Mouse (Mus musculus) kidney, postnatal 10 days (tissue): Measurements from ENCODE around the gene Sox2.

Source experiments
- DNase-seq: peaks from one replicate; pipeline ENCODE4 v3.0.0; 2021; ENCODE audit warnings: mixed read lengths

Gene Sox2

DNA sequence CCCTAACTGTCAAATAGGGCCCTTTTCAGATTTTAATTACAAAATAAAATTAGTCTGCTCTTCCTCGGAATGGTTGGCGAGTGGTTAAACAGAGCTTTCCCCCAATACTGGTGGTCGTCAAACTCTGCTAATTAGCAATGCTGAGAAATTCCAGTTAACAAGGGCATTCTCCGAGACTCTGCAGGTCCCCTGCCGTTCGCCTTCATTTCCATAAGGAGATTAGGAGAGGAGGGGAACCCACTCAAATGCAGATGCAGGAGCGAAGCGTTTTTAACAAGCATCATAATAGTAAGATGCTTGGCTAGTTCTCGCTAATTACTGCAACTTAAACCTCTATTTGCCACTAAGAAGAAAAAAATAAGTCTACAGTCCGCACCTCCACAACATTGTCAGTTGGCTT is 4.0 kb upstream of the Sox2 start:
- no peak for DNase-seq

- DNase-seq, result peak; percentile 92
Measured at GRCm38 (mm10) chr3:34647688-34648087, 2.5 kb upstream of the Sox2 start.

DNA sequence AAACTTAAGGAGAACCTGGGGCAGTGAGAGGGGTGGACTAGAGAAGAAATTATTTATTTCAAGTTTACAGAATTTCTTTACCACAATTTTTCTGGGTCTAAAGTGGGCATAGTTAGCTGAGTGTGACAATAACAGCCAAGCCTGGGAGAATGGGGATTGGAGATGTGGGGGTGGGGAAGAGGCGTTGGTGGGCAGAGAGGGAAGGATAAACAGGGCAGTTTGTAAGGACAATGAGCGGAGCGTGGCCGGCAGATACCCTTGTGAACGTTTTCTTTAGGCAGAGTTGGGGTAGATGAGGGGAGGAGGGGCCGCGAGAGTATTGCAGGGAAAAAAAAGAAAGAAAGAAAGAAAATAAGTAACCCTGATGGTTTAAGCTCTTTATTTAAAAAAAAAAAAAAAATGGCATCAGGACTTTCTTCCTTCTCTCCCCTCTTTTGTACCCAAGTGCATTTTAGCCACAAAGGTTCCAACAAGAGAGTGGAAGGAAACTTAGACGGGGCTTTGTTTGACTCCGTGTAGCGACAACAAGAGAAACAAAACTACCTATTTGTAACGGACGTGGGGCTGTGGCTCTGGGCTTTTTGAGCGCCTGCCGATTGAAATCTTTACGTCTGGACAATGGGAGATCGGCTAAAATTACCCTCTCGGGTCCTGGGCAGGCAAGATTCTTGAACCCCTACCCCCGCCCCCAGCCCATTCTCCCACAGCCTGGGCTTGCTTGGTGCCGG is 1.9 kb upstream of the Sox2 start:
- DNase-seq, result no peak

DNA sequence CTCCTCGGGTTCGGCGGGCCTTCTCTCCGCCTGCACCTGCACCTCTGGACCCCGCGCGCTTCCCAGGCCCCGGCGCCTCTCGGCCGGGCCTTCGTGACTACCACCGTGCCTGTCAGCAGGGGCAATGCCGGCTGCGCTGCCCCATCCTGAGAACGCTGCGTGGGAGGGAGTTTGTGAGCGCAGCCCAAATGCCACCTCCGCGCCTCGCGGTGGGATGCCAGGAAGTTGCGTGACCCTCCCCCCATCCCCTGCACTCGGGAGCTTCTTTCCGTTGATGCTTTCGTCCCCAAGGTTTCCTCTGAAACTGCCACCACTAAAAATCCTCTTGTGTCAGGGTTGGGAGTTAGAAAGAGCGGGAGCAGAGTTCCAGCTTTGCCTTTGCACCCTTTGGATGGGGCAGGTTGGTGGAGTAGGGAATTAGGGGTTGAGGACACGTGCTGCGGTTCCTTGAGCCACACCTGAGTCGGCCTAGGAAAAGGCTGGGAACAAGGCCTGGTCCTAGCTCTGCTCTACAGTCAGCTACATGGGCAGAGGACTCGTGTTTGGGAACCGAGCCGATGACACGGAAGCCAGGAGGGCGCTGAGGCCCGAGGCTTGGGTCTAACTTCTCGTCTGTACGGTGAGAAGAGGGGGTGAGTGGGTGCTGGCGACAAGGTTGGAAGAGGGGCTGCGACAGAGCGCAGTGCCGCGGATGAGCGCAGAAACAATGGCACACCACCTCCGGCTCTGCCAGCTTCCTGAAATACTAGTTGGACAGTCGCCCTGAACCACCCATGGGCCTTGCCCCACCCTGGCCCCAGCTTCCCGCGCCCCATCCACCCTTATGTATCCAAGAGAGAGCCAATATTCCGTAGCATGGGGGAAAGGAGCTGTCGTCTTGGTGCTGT is 1.1 kb upstream of the Sox2 start:
- peak; percentile 13 for DNase-seq

DNA sequence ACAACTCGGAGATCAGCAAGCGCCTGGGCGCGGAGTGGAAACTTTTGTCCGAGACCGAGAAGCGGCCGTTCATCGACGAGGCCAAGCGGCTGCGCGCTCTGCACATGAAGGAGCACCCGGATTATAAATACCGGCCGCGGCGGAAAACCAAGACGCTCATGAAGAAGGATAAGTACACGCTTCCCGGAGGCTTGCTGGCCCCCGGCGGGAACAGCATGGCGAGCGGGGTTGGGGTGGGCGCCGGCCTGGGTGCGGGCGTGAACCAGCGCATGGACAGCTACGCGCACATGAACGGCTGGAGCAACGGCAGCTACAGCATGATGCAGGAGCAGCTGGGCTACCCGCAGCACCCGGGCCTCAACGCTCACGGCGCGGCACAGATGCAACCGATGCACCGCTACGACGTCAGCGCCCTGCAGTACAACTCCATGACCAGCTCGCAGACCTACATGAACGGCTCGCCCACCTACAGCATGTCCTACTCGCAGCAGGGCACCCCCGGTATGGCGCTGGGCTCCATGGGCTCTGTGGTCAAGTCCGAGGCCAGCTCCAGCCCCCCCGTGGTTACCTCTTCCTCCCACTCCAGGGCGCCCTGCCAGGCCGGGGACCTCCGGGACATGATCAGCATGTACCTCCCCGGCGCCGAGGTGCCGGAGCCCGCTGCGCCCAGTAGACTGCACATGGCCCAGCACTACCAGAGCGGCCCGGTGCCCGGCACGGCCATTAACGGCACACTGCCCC is 586 bp downstream of the Sox2 start:
- peak; percentile 41 for DNase-seq

DNA sequence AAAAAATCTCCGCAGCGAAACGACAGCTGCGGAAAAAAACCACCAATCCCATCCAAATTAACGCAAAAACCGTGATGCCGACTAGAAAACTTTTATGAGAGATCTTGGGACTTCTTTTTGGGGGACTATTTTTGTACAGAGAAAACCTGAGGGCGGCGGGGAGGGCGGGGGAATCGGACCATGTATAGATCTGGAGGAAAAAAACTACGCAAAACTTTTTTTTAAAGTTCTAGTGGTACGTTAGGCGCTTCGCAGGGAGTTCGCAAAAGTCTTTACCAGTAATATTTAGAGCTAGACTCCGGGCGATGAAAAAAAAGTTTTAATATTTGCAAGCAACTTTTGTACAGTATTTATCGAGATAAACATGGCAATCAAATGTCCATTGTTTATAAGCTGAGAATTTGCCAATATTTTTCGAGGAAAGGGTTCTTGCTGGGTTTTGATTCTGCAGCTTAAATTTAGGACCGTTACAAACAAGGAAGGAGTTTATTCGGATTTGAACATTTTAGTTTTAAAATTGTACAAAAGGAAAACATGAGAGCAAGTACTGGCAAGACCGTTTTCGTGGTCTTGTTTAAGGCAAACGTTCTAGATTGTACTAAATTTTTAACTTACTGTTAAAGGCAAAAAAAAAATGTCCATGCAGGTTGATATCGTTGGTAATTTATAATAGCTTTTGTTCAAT is 1.4 kb downstream of the Sox2 start:
- DNase-seq, result no peak

GRCm38 (mm10) chr3:34652616-34653015 is 2.4 kb downstream of the Sox2 start:
- DNase-seq, result no peak

DNA sequence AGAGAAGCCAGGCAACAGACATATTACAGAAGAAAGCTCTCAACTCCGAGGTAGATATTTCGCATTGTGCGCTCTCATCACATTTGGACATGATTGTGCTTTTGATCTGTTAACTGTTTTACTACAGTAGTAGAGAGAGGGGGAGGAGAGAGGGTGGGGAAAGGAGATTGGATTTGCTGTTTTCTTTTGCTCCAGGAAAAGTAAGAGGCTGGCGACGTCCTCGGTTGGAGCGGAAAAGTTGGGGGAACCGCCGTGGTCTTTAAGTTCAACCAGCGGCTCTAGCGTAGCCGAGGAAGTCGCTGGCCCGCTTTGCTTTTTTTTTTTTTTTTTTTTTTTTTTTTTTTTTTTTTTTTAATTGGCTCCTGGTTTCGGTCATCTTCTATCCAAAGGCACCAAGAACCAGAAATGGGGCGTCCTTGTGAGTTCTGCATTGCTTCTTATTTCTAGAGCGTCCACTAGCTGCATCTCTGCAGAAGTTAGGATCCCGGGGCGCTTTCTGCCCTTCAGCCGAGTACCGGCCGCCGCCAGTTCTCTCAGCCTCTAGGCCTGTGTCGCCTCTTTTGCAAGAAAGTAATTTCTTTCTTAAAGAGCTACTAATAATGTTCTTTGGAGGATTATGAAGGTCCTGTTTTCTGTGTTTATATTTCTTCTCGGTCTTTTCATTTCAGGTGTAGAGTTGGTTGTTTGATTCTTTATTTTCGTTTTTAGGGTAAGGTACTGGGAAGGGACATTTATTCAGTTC is 3.2 kb downstream of the Sox2 start:
- DNase-seq, result peak; percentile 18

GRCm38 (mm10) chr3:34653977-34654500 is 3.8 kb downstream of the Sox2 start:
- no peak for DNase-seq

DNA sequence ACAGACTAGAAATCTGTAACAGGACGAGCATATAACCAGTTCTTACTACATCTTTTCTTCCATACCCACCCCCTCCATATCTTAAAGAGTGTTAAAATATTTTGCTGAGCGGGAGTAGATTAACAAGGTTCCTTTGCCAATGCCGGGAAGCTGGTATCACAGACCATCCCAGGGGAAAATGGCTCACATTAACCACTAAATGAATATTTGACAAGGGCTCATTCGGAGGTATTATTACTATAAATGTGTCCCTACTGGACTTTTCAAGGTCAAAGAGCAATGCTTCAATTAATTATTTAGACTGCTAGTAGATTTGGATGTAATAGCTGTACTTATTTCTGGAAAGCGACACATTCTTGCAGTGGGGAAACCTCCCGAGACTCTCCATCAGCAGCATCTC is 4.6 kb downstream of the Sox2 start:
- DNase-seq, result no peak

GRCm38 (mm10) chr3:34655311-34656075 is 5.3 kb downstream of the Sox2 start:
- DNase-seq, result no peak

DNA sequence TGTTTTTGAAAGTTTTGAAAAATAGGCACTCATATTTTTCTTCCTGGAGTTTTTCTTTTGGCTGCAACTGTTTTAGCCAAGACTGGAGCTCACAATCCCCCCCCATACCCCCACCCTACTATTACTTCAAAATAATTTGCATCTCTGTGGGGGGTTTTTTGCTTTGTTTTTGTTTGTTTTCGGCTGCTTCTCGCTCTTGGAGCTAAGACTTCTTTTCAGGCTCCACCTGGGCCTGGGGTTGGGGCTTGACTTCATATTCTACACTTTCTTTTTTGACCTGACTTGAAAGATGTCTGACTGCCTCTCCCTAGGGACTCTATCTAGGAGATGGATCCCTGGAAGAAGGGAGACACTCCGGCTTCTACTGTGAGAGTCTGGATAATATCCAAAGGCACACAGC is 5.9 kb downstream of the Sox2 start:
- no peak for DNase-seq

DNA sequence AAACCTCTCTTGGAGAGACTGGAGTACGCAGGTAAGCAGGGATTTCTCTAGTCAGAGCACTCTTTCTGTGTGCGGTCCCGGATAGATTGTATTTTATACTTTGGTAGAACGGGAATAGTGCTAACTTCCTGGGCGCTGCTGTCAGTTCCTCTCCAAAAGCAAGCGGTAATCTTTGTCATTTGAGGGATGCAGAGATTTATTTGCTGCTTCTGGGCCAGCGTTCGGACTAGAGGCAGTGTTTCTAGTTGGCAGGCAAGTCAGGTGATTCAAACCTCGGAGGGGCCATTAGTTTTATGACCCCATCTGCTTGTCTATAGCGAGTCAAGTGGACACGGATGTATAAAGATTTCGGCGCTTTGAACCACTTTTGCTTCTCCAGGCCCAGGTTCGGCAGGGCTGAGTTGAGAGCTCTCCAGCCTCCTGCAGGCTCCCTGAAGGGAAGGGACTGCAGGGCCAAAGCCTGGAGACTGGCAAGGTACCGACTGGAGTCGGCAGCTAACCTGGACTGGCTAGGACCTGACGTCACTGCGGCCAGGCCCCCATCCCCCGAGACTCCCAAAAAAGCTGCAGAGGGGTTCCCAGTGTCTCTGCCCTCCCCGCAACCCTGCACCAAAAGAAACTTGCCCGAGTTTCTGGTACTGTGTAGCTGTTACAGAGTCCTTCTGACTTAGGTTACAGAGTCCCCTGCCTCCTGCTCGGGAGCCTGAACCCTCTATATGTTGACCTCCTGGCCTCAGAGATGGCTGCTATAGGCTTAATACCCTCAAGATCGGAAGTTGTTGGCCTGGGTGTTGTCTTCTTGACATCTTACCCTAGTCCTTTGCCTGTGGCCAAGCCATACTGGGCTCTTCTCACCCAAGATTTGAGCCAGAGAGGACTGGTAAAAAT is 6.9 kb downstream of the Sox2 start:
- DNase-seq, result no peak

- no peak for DNase-seq
Measured at GRCm38 (mm10) chr3:34657701-34658090, 7.5 kb downstream of the Sox2 start.

GRCm38 (mm10) chr3:34658241-34658965 is 8.2 kb downstream of the Sox2 start:
- DNase-seq, result no peak

DNA sequence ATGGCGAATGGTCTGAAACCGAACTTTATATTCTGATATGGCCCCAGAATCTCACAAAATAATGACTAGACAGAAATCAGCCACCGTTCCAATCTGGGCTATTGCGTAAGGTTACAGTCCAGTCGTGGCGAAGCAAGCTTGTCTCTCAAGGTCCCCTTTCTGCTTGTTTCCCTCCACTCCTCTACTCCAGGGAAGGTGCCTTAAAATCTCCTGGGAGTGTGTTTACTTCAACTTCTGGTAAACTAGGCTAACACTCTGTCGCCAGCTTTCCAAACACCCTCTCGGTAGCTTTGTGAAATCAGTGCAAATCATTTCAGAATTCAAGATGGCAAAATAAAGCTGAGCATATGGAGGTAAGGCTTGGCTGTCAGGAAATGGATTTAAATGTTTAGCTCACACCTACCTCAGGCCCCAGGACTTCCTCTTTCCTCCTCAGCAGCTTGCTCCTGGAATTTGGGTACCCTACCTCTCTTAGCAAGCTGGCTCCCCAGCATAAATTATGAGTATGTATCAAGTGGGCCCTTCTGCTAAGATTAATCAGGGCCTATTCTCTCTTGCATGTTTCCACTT is 8.8 kb downstream of the Sox2 start:
- DNase-seq, result no peak

DNA sequence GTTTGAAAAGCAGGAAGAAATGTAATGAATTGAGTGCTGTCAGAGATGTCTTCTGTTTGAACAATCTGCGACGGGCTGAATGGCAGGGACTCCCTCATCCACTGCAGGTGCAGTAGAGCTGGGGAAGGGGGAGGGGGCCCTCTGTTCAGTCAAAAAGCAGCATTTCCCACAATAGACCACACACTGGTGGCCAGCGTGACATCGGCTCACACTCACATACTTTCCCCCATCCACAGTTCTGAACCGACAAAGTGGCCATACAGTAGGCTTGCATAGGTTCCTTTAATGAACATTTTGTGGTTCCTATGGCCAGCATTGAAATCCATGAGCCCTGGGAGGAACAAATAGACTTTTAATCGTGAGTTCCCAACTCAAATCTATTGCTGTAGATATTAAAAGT is 9.7 kb downstream of the Sox2 start:
- no peak for DNase-seq

DNA sequence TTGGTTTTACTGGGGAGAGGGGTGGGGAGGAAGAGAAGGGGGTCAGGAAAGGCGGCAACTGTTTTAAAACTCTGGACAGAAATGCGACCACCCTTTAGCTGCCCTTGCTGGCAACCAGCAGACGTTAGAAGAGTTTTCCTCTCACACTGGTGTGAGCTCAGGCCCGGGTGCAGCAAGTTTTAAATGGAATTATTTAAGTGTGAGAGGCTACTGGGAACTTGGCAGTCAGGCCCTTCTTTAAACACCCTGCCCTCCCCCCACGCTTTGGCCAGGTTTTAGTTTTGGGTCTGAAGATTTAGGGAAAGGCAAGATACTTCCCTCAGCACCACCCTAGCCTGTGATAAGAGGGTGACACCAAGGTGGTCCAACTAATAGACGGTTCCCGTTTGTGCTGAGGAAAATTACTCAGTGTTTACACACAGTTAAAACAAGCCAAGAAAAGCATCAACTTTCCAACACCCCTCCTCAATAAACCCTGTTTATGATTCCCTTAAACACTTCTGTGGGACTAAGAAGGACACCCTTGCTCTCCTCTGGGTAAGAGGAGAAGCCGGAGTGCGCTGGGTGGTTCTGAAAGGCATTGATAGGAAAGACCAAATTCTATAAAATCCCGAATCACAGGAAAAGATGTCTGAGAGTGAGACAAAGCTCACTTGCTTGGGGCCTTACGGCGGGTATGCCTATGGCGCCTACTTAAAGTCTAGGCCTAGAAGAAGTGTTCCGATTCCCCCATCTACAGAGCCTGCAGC is 10.5 kb downstream of the Sox2 start:
- no peak for DNase-seq
